Mouse (Mus musculus) heart, postnatal 14 days (tissue): ENCODE measurements around the gene Gabra4. TPM values are rescaled to one million over a fixed set of nuclear protein-coding genes. Genes with fewer than 3 reads are reported as not detected.
"Not testable (repeated sequence)": the region's sequence is repeated elsewhere in the genome, so short reads cannot be mapped to it uniquely, and the experiment has no call there.

Experiments used
- DNase-seq, 2 experiments: peaks; one replicate each; pipeline ENCODE4 v3.0.0; 2021 to 2022
- intact Hi-C: fragments of 180-260 bp; cut with DNase I; formaldehyde crosslinking; loops from one replicate; pipeline ENCODE4 v1.15.1; 2025
- total RNA-seq, 2 experiments: library from RNA; stranded (reverse); gene quantifications; 2 replicates each; pipeline ENCODE4 v1.2.3; 2021

Gabra4 gene
- total RNA-seq, 2 experiments from 2014 or later = 0.20 to 0.24 TPM

GRCm38 (mm10) chr5:71545554-71545953 lies 112.6 kb downstream of the Gabra4 start:
- intact Hi-C loops = no loop called here
- DNase-seq = peak in 1 of 2 experiments; percentile 7

- intact Hi-C loops, DNase-seq: not testable (repeated sequence)
These were observed 132.6 kb downstream of the Gabra4 start for GRCm38 (mm10) chr5:71525486-71525885.

Other genes with a start within 250 kb of the Gabra4 start
- not detected for gene Cox7b2, start 110.1 kb downstream of the Gabra4 start, total RNA-seq
- gene Gabrb1, start 195 bp downstream of the Gabra4 start, total RNA-seq = under 1 TPM; 0.02 to 0.05 TPM